In genomic region chr11:119084446-119085278, GRCm38 (mm10) we compare ENCODE assay signal across 8 mouse cellular contexts. TPM values are rescaled to one million over a fixed set of nuclear protein-coding genes. Genes with fewer than 3 reads are reported as not detected.
DNase-seq lines count a peak whose midpoint lies in the region; ATAC-seq and TF ChIP-seq lines count a peak whose summit lies in the region.

No protein-coding gene starts in this region.

- no peak for ATAC-seq in liver, embryonic 14.5 days (ENCODE audit: insufficient read depth)
- no peak for ATAC-seq in neural tube, embryonic 12.5 days (ENCODE audit: low FRiP score, low read depth)

- peak overlapping the region; percentile 86 for H3K27ac ChIP-seq in cerebellum, adult 2 months (ENCODE audit: insufficient read depth, low read length)
- H3K27ac ChIP-seq in liver, embryonic 14.5 days: no peak overlapping the region
- H3K27ac ChIP-seq in neural tube, embryonic 12.5 days: peak overlapping the region; percentile 98

- TF ChIP-seq EP300 in liver, embryonic 14.5 days (IDR thresholded peaks at IDR 0.05; ENCODE audit: low read depth): no peak

- 1% methylated on average over 18 of the region's 18 CpGs for WGBS in cerebellum, adult 2 months
- WGBS in liver, embryonic 14.5 days (ENCODE audit: insufficient replicate concordance): 2% methylated on average over 18 of the region's 18 CpGs
- WGBS in neural tube, embryonic 12.5 days: 1% methylated on average over 18 of the region's 18 CpGs

- H3K4me1 ChIP-seq in cerebellum, adult 2 months (ENCODE audit: control insufficient read depth, insufficient read depth, low read length): peaks cover 30% of the 10 kb centered on the region
- H3K4me1 ChIP-seq in liver, embryonic 14.5 days (replicated peaks; ENCODE audit: control insufficient read depth in 2 of 2, insufficient read depth in 2 of 2, low read length in 1 of 2): peaks cover 0 to 12% of the 10 kb centered on the region in 2 experiments; a peak in 3 of 4 replicates
- H3K4me1 ChIP-seq in neural tube, embryonic 12.5 days: peaks cover 59% of the 10 kb centered on the region

- no peak for TF ChIP-seq CTCF in cerebellum, adult 2 months (IDR thresholded peaks at IDR 0.05; ENCODE audit: borderline replicate concordance, insufficient read depth, low read depth, low read length)
- TF ChIP-seq CTCF in liver, embryonic 14.5 days (IDR thresholded peaks at IDR 0.05; ENCODE audit: low read depth): no peak

- TF ChIP-seq POLR2A in cerebellum, adult 2 months (IDR thresholded peaks at IDR 0.05; ENCODE audit: borderline replicate concordance, insufficient read depth, low read length): no peak

- H3K36me3 ChIP-seq in liver, embryonic 14.5 days (replicated peaks; ENCODE audit: control insufficient read depth, insufficient read depth, low read depth): no peaks in the 10 kb centered on the region
- H3K36me3 ChIP-seq in neural tube, embryonic 12.5 days: peaks cover 11% of the 10 kb centered on the region

- H3K9me3 ChIP-seq in liver, embryonic 14.5 days (ENCODE audit: control insufficient read depth, low read length): no peaks in the 10 kb centered on the region
- H3K9me3 ChIP-seq in neural tube, embryonic 12.5 days: no peaks in the 10 kb centered on the region

- DNase-seq in right cerebral cortex, adult 18-20 months: peak; percentile 44
- DNase-seq in right cerebral cortex, postnatal 25 days: no peak
- peak; percentile 56 to 64 for DNase-seq in cerebellum, adult 2 months
- DNase-seq in heart, adult 18-20 months: peak; percentile 63 to 76
- DNase-seq in kidney, adult 11 months: peak; percentile 42
- DNase-seq in liver, embryonic 14.5 days (ENCODE audit: low read depth in 3 of 3, low spot score in 3 of 3): no peak
- DNase-seq in ovary, postnatal 10 days (ENCODE audit: low spot score): no peak

- peak overlapping the region; percentile 71 for H3K4me3 ChIP-seq in cerebellum, adult 2 months (replicated peaks; ENCODE audit: insufficient read depth, low read depth, low read length)
- H3K4me3 ChIP-seq in liver, embryonic 14.5 days (ENCODE audit: insufficient read depth in 1 of 2, low read depth in 2 of 2, low read length in 2 of 2): peak overlapping the region; percentile 71 to 74
- H3K4me3 ChIP-seq in neural tube, embryonic 12.5 days: peak overlapping the region; percentile 79

- H3K9ac ChIP-seq in liver, embryonic 14.5 days (replicated peaks): peak overlapping the region; percentile 45
- peak overlapping the region; percentile 96 for H3K9ac ChIP-seq in neural tube, embryonic 12.5 days

- peaks cover 3% of the 10 kb centered on the region; the same call in 1 of the 2 replicates for H3K27me3 ChIP-seq in cerebellum, adult 2 months (ENCODE audit: control insufficient read depth, insufficient read depth, low read length)
- H3K27me3 ChIP-seq in liver, embryonic 14.5 days (ENCODE audit: control insufficient read depth, insufficient read depth, low read length): peaks cover 44% of the 10 kb centered on the region
- peaks cover 80% of the 10 kb centered on the region for H3K27me3 ChIP-seq in neural tube, embryonic 12.5 days (replicated peaks)

- peak overlapping the region; percentile 77 for H3K4me2 ChIP-seq in liver, embryonic 14.5 days (ENCODE audit: low read depth)
- peak overlapping the region; percentile 70 for H3K4me2 ChIP-seq in neural tube, embryonic 12.5 days (replicated peaks)

RNA-seq across cellular contexts. Expression of gene Cbx4, which starts 1.4 kb away (rescaled TPM):
- polyA plus RNA-seq in cerebellum, adult 2 months (2012; rRNA removed): 50.1 and 57.6 TPM in 2 replicates
- 1 to 10 TPM; 6.5 to 7.2 TPM for total RNA-seq in heart, adult 18-20 months (2021)
- polyA plus RNA-seq in liver, embryonic 14.5 days (2012; rRNA removed): 1.8 and 3.3 TPM in 2 replicates
- 1.6 and 2.0 TPM in 2 replicates for polyA plus RNA-seq in liver, embryonic 14.5 days (2014; fragmentation: Nextera tagmentation; extraction: Ambion mirVana)
- 12.5 and 12.7 TPM in 2 replicates for polyA plus RNA-seq in neural tube, embryonic 12.5 days (2016; fragmentation: Nextera tagmentation; extraction: Ambion mirVana)

RNA-seq across cellular contexts. Expression of gene Cbx8, which starts 43.9 kb away (rescaled TPM):
- polyA plus RNA-seq in cerebellum, adult 2 months (2012; rRNA removed): 8.7 and 10.5 TPM in 2 replicates
- total RNA-seq in heart, adult 18-20 months (2021): 1 to 10 TPM; 3.1 to 4.0 TPM
- polyA plus RNA-seq in liver, embryonic 14.5 days (2012; rRNA removed): 0.64 and 0.95 TPM in 2 replicates
- polyA plus RNA-seq in liver, embryonic 14.5 days (2014; fragmentation: Nextera tagmentation; extraction: Ambion mirVana): 1.6 and 2.1 TPM in 2 replicates
- polyA plus RNA-seq in neural tube, embryonic 12.5 days (2016; fragmentation: Nextera tagmentation; extraction: Ambion mirVana): 8.6 and 9.9 TPM in 2 replicates

Comparison
In these comparisons a context has a peak if more than half of its experiments do, and no peak if none do; other contexts are left out.
1. DNase-seq: peak in right cerebral cortex, adult 18-20 months (single experiment), cerebellum, adult 2 months (2 of 2), heart, adult 18-20 months (2 of 2) and kidney, adult 11 months (single experiment); none in right cerebral cortex, postnatal 25 days (single experiment), liver, embryonic 14.5 days (0 of 3) and ovary, postnatal 10 days (single experiment).
2. Peak in every context shown above with its lines, with median percentiles within 50 percentile points of each other: H3K4me3 ChIP-seq.